Mouse (Mus musculus) cortical plate, adult 2 months (tissue): ENCODE data around the gene Rxfp2.

Source experiments
- CTCF ChIP-seq: fragments of 200-500 bp; IDR thresholded peaks from 2 replicates; pipeline ENCODE4 v1.5.1; 2011; ENCODE audit warnings: mild to moderate bottlenecking, control low read depth, low read length; ENCODE audit not compliant: insufficient read depth; ENCODE audit errors: extremely low read depth
- POLR2A ChIP-seq: fragments of 200-500 bp; IDR thresholded peaks from 2 replicates; pipeline ENCODE4 v1.6.1; 2011; ENCODE audit warnings: mild to moderate bottlenecking, low read length, control low read depth; ENCODE audit not compliant: insufficient read depth; ENCODE audit errors: extremely low read depth

DNA sequence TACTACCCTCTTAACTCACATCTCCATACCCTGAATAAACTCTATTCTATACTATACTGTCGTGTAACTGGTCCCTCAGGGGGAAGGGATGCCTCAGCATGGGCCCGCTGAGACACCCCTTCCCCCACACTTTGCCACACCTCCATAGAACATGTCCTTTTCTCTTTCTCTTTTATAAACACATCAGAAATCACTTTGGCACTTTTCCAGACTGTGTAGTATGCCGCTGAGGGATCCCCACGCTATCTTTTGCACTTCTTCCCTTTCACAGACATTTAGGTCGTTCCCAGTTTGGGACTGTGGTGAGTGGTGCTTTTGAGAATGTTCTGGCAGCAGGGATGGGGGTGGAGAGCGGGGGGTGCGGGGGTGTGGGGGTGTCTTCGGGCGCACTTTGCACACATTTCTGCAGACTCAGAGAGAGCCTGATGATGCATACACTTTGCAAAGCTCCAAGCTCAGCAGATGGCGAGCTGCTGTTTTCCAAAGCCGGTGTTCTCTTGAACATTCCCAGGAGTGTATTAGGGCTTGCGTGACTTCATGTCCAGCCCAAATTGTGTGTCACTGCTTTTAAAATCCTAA lies 8.1 kb downstream of the Rxfp2 start:
- no peak for TF ChIP-seq CTCF
- no peak for TF ChIP-seq POLR2A
